Mouse (Mus musculus) brain, embryonic 14.5 days (tissue): ENCODE measurements around the gene Slit2.

Experiments
- CTCF ChIP-seq: fragments of 200-500 bp; IDR thresholded peaks from 2 replicates; pipeline ENCODE4 v1.5.1; 2012; ENCODE audit warnings: inconsistent platforms, mild to moderate bottlenecking, moderate library complexity, borderline replicate concordance; ENCODE audit not compliant: insufficient read depth, insufficient read length; ENCODE audit errors: extremely low read depth
- POLR2A ChIP-seq: fragments of 200-500 bp; IDR thresholded peaks from 2 replicates; pipeline ENCODE4 v1.6.1; 2012; ENCODE audit warnings: mild to moderate bottlenecking, inconsistent platforms, borderline replicate concordance; ENCODE audit not compliant: poor library complexity, insufficient read depth, insufficient read length, severe bottlenecking; ENCODE audit errors: extremely low read depth

GRCm38 (mm10) chr5:48326221-48326620 lies 343.3 kb downstream of the Slit2 start:
- TF ChIP-seq CTCF: no peak
- TF ChIP-seq POLR2A: no peak
